Mouse (Mus musculus) limb, embryonic 14.5 days (tissue): ENCODE data around the gene Car6. TPM values are rescaled to one million over a fixed set of nuclear protein-coding genes. Genes with fewer than 3 reads are reported as not detected.

Source experiments
- ATAC-seq: fragments of 200-750 bp; cut with Nextera tagmentation; 2 replicates; pipeline ENCODE4 v1.8.0; 2017; ENCODE audit warnings: low read depth, moderate number of reproducible peaks, moderate TSS enrichment; ENCODE audit not compliant: low FRiP score
- DNase-seq: peaks from one replicate; pipeline ENCODE4 v3.0.0-alpha.2; 2015; ENCODE audit warnings: low spot score
- H3K27ac ChIP-seq: fragments of 300-500 bp; sonication (generic); replicated peaks from 2 replicates; pipeline ENCODE4 v1.5.1; 2014; ENCODE audit warnings: low read depth, mild to moderate bottlenecking, low read length, moderate library complexity, mixed read lengths
- H3K27me3 ChIP-seq: fragments of 300-500 bp; sonication (generic); 2 replicates; pipeline ENCODE4 v1.6.1; 2014; ENCODE audit warnings: low read length, mixed read lengths; ENCODE audit not compliant: control insufficient read depth, insufficient read depth
- H3K36me3 ChIP-seq: fragments of 300-500 bp; sonication (generic); 2 replicates; pipeline ENCODE4 v1.6.1; 2014; ENCODE audit warnings: mild to moderate bottlenecking, low read length, moderate library complexity, mixed read lengths; ENCODE audit not compliant: control insufficient read depth, insufficient read depth
- H3K4me1 ChIP-seq: fragments of 300-500 bp; sonication (generic); 2 replicates; pipeline ENCODE4 v1.6.1; 2014; ENCODE audit warnings: antibody characterized with exemption, low read length, mixed read lengths; ENCODE audit not compliant: control insufficient read depth, insufficient read depth
- H3K4me2 ChIP-seq: fragments of 300-500 bp; sonication (generic); replicated peaks from 2 replicates; pipeline ENCODE4 v1.6.1; 2014; ENCODE audit warnings: low read depth, mild to moderate bottlenecking, low read length, moderate library complexity; ENCODE audit not compliant: severe bottlenecking
- H3K4me3 ChIP-seq: fragments of 300-500 bp; sonication (generic); replicated peaks from 2 replicates; pipeline ENCODE4 v1.5.1; 2014; ENCODE audit warnings: low read length
- H3K9ac ChIP-seq: fragments of 300-500 bp; sonication (generic); 2 replicates; pipeline ENCODE4 v1.6.1; 2014; ENCODE audit warnings: mild to moderate bottlenecking, low read depth, low read length, moderate library complexity; ENCODE audit not compliant: severe bottlenecking
- H3K9me3 ChIP-seq: fragments of 300-500 bp; sonication (generic); 2 replicates; pipeline ENCODE4 v1.6.1; 2016; ENCODE audit warnings: low read length; ENCODE audit not compliant: control insufficient read depth
- POLR2A ChIP-seq: fragments of 200-500 bp; IDR thresholded peaks from 2 replicates; pipeline ENCODE4 v1.8.0; 2012; ENCODE audit warnings: inconsistent platforms, mild to moderate bottlenecking, moderate library complexity, borderline replicate concordance; ENCODE audit not compliant: insufficient read depth, insufficient read length; ENCODE audit errors: extremely low read depth
- WGBS: fragments of 180-500 bp; shearing (Covaris S2); extraction: QIAGEN DNeasy Blood & Tissue Kit; methylation state at CpG from one replicate; pipeline ENCODE4 v1.1.7; 2014; 5-methylcytosine and 5-hydroxymethylcytosine counted together
- polyA plus RNA-seq, 2 experiments: library from polyadenylated mRNA; depleted of rRNA in 1 of 2; stranded (reverse) in 1 of 2; unstranded in 1 of 2; fragments of >200 nt; fragmentation: Nextera tagmentation in 1 of 2; extraction: Ambion mirVana in 1 of 2; gene quantifications; 2 replicates each; pipeline versions ENCODE4 v1.2.1 to v1.2.3; 2012 to 2014

Gene Car6
- polyA plus RNA-seq, 2 experiments = 0.26 TPM; not detected in 1

DNA sequence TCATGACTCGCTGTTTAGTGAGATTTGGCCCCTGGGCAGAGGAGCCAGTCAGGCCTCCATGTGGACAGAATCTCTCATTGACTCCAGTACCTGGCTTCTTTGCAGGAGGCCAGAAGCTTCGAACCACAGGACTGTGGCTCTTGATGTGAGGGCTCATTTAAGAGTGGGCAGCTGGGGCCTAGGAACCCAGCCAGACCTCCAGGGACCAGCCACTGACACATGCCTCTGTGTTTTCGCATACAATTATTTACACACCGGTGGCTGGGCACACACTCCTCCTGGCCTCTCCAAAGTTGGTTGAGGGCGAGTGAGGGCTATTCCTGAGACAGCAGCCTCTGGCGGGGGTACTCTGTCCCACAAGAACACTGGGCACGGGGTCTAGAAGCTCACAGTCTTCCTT is 60.8 kb downstream of the Car6 start:
- ATAC-seq = no peak
- no peaks in the 10 kb centered on the region for H3K27me3 ChIP-seq
- TF ChIP-seq POLR2A = no peak
- DNase-seq = no peak
- H3K4me2 ChIP-seq = no peak overlapping the region
- no peaks in the 10 kb centered on the region for H3K36me3 ChIP-seq
- no peak overlapping the region for H3K27ac ChIP-seq
- no peak overlapping the region for H3K9ac ChIP-seq
- no peaks in the 10 kb centered on the region for H3K9me3 ChIP-seq
- H3K4me1 ChIP-seq = 0 out of 2 replicates have a peak, but pooled peaks cover 6% of the 10 kb centered on the region
- 79% methylated on average over 7 of the region's 7 CpGs for WGBS
- H3K4me3 ChIP-seq = no peak overlapping the region

DNA sequence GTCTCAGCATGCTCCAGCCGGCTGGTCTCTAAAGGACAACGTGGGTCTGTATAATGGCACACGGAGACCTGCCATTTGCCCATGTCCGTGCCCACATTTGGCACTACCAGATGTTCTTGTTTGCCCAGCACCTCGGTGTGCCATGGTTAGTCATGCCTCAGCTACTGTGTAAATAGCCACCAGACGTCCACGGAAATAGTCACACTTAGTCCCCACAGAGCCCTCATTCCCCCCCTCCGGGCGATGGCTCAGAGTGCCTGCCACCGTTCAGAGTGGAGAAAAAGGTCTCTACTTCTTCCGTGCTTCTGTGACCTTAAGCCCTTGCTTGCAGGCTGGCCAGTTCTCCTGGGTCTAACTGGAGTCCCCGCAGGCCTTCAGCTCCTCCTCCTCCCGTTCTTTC is 62.0 kb downstream of the Car6 start:
- Histone ChIP-seq H3K27ac (no peak overlapping the region), H3K4me1 (0 out of 2 replicates have a peak, but pooled peaks cover 6% of the 10 kb centered on the region), H3K9ac (no peak overlapping the region), H3K4me2 (no peak overlapping the region), H3K4me3 (no peak overlapping the region), H3K9me3 (no peaks in the 10 kb centered on the region), H3K27me3 (no peaks in the 10 kb centered on the region), H3K36me3 (no peaks in the 10 kb centered on the region)
- WGBS = 68% methylated on average over 13 of the region's 13 CpGs
- no peak for TF ChIP-seq POLR2A
- no peak for DNase-seq
- no peak for ATAC-seq

DNA sequence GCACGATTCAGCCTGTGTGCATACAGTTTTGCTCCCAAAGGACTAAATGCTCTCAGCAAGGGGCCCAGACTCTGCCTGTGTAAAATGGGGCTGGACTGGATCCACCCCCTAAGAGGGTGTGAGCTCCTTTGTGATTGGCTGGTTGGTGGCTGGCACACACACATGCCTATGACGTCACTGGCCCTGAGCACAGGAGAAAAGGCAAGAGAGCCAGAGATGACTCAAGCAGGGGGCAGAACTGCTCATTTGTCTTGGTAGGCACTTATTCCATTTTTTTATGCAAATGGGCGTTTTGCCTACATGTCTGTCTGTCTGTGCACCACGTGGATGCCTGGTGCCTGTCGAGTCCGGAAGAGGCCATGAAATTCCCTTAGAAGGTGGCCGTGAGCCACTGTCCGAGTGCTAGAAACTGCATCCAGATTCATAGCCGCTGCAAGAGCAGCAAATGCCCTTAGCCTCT is 63.0 kb downstream of the Car6 start:
- no peaks in the 10 kb centered on the region for H3K9me3 ChIP-seq
- WGBS = 23% methylated on average over 9 of the region's 9 CpGs
- H3K9ac ChIP-seq = no peak overlapping the region
- peak overlapping the region; percentile 10; the same call in 1 of the 2 replicates for H3K4me3 ChIP-seq
- ATAC-seq (peak; percentile 83), DNase-seq (peak; percentile 80)
- TF ChIP-seq POLR2A = no peak
- H3K36me3 ChIP-seq = no peaks in the 10 kb centered on the region
- H3K27ac ChIP-seq = no peak overlapping the region
- peak overlapping the region; percentile 35 for H3K4me2 ChIP-seq
- 0 out of 2 replicates have a peak, but pooled peaks cover 6% of the 10 kb centered on the region for H3K4me1 ChIP-seq
- H3K27me3 ChIP-seq = no peaks in the 10 kb centered on the region

DNA sequence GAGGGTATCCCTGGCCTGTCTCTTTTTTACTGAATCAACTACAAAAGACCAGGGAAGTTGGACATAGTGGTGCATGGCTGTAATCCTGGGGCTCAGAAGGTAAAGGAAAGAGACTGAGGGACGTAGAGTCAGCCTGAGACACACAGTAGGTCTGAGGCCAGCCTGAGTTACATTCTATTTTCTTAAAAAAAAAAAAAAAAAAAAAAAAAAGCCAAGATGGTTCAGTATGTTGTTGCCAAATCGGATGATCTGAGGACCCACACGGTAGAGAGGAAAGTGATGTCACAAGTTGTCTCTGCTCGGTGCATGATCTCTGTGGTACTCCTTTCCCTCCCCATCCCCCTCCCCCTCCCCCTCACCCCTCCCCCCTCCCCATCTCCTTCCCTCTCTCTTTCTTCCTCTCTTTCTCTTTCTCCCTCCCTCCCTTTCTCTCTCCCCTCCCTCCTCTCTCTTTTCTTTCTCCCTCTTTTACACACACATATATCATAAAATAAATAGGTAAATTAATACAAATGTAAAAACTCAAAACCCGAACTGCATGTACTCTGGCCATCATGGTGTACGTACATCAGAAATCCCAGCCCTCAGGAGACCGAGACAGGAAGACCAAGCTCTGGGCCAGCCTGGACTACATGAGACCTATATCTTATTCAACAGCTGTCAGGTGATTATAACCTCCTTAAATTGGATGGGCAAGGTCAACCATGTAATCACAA is 63.6 kb downstream of the Car6 start:
- Histone ChIP-seq H3K36me3 (no peaks in the 10 kb centered on the region), H3K27ac (no peak overlapping the region), H3K4me1 (peaks cover 9% of the 10 kb centered on the region; the same call in 1 of the 2 replicates), H3K27me3 (no peaks in the 10 kb centered on the region), H3K4me2 (no peak overlapping the region), H3K4me3 (no peak overlapping the region), H3K9ac (no peak overlapping the region), H3K9me3 (no peaks in the 10 kb centered on the region)
- 87% methylated on average over 7 of the region's 7 CpGs for WGBS
- DNase-seq = no peak
- TF ChIP-seq POLR2A = no peak
- no peak for ATAC-seq

Other genes with a start within 250 kb of the Car6 start
- 19.4 and 21.9 TPM in 2 replicates for gene Spsb1, start 246.3 kb downstream of the Car6 start, polyA plus RNA-seq (2012; rRNA removed)
- 18.0 and 18.8 TPM in 2 replicates for gene Spsb1, start 246.3 kb downstream of the Car6 start, polyA plus RNA-seq (2014; fragmentation: Nextera tagmentation; extraction: Ambion mirVana)
- gene H6pd, start 192.3 kb downstream of the Car6 start, polyA plus RNA-seq (2012; rRNA removed) = 22.6 and 30.1 TPM in 2 replicates
- 13.3 and 15.7 TPM in 2 replicates for gene H6pd, start 192.3 kb downstream of the Car6 start, polyA plus RNA-seq (2014; fragmentation: Nextera tagmentation; extraction: Ambion mirVana)
- gene Gpr157, start 114.0 kb downstream of the Car6 start, polyA plus RNA-seq (2012; rRNA removed) = 3.8 and 4.5 TPM in 2 replicates
- 0.48 and 0.52 TPM in 2 replicates for gene Gpr157, start 114.0 kb downstream of the Car6 start, polyA plus RNA-seq (2014; fragmentation: Nextera tagmentation; extraction: Ambion mirVana)
- 2.2 and 3.5 TPM in 2 replicates for gene Slc2a5, start 82.0 kb downstream of the Car6 start, polyA plus RNA-seq (2012; rRNA removed)
- gene Slc2a5, start 82.0 kb downstream of the Car6 start, polyA plus RNA-seq (2014; fragmentation: Nextera tagmentation; extraction: Ambion mirVana) = 1.5 and 2.6 TPM in 2 replicates
- not detected in 2 replicates for gene Slc2a7, start 52.4 kb downstream of the Car6 start, polyA plus RNA-seq (2012; rRNA removed)
- not detected in 2 replicates for gene Slc2a7, start 52.4 kb downstream of the Car6 start, polyA plus RNA-seq (2014; fragmentation: Nextera tagmentation; extraction: Ambion mirVana)
- 675 and 907 TPM in 2 replicates for gene Eno1, start 35.4 kb upstream of the Car6 start, polyA plus RNA-seq (2012; rRNA removed)
- 1,291 and 1,302 TPM in 2 replicates for gene Eno1, start 35.4 kb upstream of the Car6 start, polyA plus RNA-seq (2014; fragmentation: Nextera tagmentation; extraction: Ambion mirVana)
- gene Rere, start 80.3 kb upstream of the Car6 start, polyA plus RNA-seq (2012; rRNA removed) = 43.3 and 51.3 TPM in 2 replicates
- 28.5 and 32.3 TPM in 2 replicates for gene Rere, start 80.3 kb upstream of the Car6 start, polyA plus RNA-seq (2014; fragmentation: Nextera tagmentation; extraction: Ambion mirVana)